Mouse (Mus musculus) olfactory bulb, adult 2 months (tissue): ENCODE results near the gene Ifnl2. TPM values are rescaled to one million over a fixed set of nuclear protein-coding genes. Genes with fewer than 3 reads are reported as not detected.
A peak's percentile ranks its signal among the peaks of the same experiment; 100 is the strongest.
"Not testable (repeated sequence)": the region's sequence is repeated elsewhere in the genome, so short reads cannot be mapped to it uniquely, and the experiment has no call there.

Experiments used
- H3K27ac ChIP-seq: fragments of 200-500 bp; 2 replicates; pipeline ENCODE4 v1.5.1; 2012; ENCODE audit warnings: low read depth, low read length; ENCODE audit not compliant: insufficient read depth
- H3K4me1 ChIP-seq: fragments of 200-500 bp; 2 replicates; pipeline ENCODE4 v1.6.1; 2012; ENCODE audit warnings: low read length; ENCODE audit not compliant: control insufficient read depth, insufficient read depth
- H3K4me3 ChIP-seq: fragments of 200-500 bp; 2 replicates; pipeline ENCODE4 v1.5.1; 2012; ENCODE audit warnings: mild to moderate bottlenecking, low read depth, low read length, moderate library complexity; ENCODE audit not compliant: insufficient read depth
- CTCF ChIP-seq: fragments of 200-500 bp; IDR thresholded peaks from 2 replicates; pipeline ENCODE4 v1.5.1; 2012; ENCODE audit warnings: low read depth, mild to moderate bottlenecking, low read length, moderate library complexity; ENCODE audit not compliant: insufficient read depth
- POLR2A ChIP-seq: fragments of 200-500 bp; IDR thresholded peaks from 2 replicates; pipeline ENCODE4 v1.6.1; 2012; ENCODE audit warnings: mild to moderate bottlenecking, low read depth, low read length, moderate library complexity; ENCODE audit not compliant: insufficient read depth
- WGBS: fragments of 180-500 bp; shearing (Covaris S2); methylation state at CpG from one replicate; pipeline ENCODE4 v1.1.7; 2018; 5-methylcytosine and 5-hydroxymethylcytosine counted together
- polyA plus RNA-seq: library from polyadenylated mRNA; stranded (reverse); fragments of >200 nt; gene quantifications from 2 replicates; pipeline ENCODE4 v1.2.4, GENCODE M21; 2012; ENCODE audit warnings: low replicate concordance; ENCODE audit not compliant: missing spikeins, insufficient read depth, insufficient read length

The Ifnl2 gene
- not detected in 2 replicates for polyA plus RNA-seq

GRCm38 (mm10) chr7:28510405-28510974 lies at the start of gene Ifnl2:
Gene Ifnl2, minus strand, starts transcription at chr7:28510455.
- H3K4me1 ChIP-seq, H3K4me3 ChIP-seq: not testable (repeated sequence)
- 79% methylated on average over 8 of the region's 8 CpGs for WGBS

GRCm38 (mm10) chr7:28558486-28558885 lies 48.2 kb upstream of the Ifnl2 start:
- WGBS: 59% methylated on average over 4 of the region's 4 CpGs
- H3K4me3 ChIP-seq: no peak overlapping the region
- H3K4me1 ChIP-seq: no peaks in the 10 kb centered on the region
- no peak overlapping the region for H3K27ac ChIP-seq
- no peak for TF ChIP-seq CTCF
- no peak for TF ChIP-seq POLR2A

More at GRCm38 (mm10) chr7:28510405-28510974, at the start of gene Ifnl2:
- H3K27ac ChIP-seq: not testable (repeated sequence)

DNA sequence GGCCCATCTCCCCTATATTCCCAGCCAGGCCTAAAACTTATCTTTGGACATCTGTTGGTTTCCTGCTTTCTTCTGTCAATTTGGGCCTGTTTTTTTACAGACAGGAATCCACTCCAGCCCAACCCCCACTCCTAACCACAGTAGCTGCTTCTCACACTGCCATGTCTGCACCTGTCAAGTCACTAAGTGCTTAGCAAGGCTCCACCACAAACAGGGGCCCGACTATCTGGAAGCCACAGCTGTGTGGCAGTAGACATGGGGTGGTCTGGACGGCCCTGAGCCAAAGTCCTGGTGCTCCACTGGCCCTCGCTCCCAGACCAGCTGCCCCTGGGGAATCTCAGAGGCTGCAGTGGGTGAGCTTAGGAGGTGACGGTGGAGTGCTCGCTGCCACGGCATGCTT lies 47.5 kb upstream of the Ifnl2 start:
- 83% methylated on average over 6 of the region's 6 CpGs for WGBS
- H3K4me1 ChIP-seq: no peaks in the 10 kb centered on the region
- TF ChIP-seq CTCF (no peak), POLR2A (no peak)
- H3K27ac ChIP-seq: no peak overlapping the region
- no peak overlapping the region for H3K4me3 ChIP-seq

DNA sequence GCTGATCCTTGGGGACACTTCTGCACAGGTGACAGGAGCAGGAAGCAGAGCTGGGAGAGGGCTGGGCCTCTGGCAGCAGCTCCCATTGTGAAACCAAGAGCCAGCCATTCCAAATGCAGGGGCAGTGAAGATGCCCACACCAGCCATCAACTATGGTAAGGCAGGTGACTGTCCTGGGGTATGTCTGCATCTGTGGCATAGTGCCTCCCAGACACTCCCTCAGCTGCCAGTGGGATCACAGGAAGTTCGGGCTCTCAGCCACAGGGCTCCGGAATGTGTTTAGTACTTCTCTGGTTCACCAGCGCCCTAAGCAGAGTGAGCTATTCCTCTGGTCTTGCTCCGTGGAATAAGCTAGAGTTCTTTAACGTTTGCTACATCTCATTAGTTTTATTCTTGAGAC lies 46.8 kb upstream of the Ifnl2 start:
- Histone ChIP-seq H3K4me1 (no peaks in the 10 kb centered on the region), H3K27ac (no peak overlapping the region), H3K4me3 (no peak overlapping the region)
- TF ChIP-seq CTCF: no peak
- no peak for TF ChIP-seq POLR2A
- 79% methylated on average over 5 of the region's 5 CpGs for WGBS

GRCm38 (mm10) chr7:28555939-28556535 lies 45.8 kb upstream of the Ifnl2 start:
- TF ChIP-seq POLR2A (no peak), CTCF (no peak)
- 35% methylated on average over 5 of the region's 5 CpGs for WGBS
- H3K27ac ChIP-seq: no peak overlapping the region
- no peaks in the 10 kb centered on the region for H3K4me1 ChIP-seq
- H3K4me3 ChIP-seq: no peak overlapping the region

DNA sequence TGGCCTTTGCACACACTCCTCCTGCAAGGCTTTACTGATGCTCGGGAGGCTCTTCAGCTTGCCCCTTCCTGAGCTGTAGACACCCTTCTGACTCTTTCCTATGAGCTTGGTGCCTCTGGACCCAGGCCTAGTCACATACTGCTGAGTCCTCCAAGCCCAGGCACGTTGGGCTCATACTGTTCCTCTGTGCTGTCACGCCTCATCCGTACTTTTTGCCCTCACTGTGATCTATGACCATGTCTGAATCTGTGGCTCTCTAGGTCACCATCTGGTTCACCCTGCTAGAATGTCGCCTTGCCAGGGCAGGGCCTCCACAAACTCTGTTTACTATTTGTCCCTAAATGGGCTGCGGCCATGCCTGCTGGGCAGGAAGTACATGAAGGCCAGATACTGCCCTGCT lies 42.8 kb upstream of the Ifnl2 start:
- WGBS: 95% methylated on average over 6 of the region's 6 CpGs
- no peak overlapping the region for H3K27ac ChIP-seq
- H3K4me3 ChIP-seq: no peak overlapping the region
- TF ChIP-seq POLR2A (no peak), CTCF (no peak)
- H3K4me1 ChIP-seq: no peaks in the 10 kb centered on the region

DNA sequence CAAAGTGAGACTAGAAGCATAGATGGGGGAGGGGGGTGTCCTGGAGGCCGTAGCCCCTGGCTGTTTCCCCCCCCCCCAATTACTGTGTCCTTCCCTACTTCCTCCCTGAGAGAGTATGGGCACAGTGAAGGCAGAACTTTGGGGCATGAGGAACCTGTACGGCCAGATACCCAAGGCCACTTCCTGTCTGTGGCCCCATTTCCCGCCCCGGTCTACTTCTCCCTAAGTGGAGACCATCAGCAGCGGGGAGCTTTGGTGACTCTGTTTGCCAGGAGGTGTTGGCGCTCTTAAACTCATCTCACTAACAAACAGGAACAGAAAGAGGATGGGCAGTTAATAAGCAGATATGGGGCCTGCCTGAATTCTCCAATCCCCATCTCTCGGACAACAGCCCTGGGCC lies 37.4 kb upstream of the Ifnl2 start:
- TF ChIP-seq POLR2A (no peak), CTCF (no peak)
- H3K27ac ChIP-seq: no peak overlapping the region
- peaks cover 14% of the 10 kb centered on the region for H3K4me1 ChIP-seq
- 75% methylated on average over 7 of the region's 7 CpGs for WGBS
- H3K4me3 ChIP-seq: no peak overlapping the region

- Histone ChIP-seq H3K4me3 (peak within 1 kb of the TSS; percentile 3), H3K4me1 (peaks cover 14% of the 10 kb centered on the region), H3K27ac (no peak within 1 kb of the TSS)
- 7% methylated on average over 5 of the region's 5 CpGs for WGBS
- TF ChIP-seq CTCF (no peak), POLR2A (no peak)
Observed at GRCm38 (mm10) chr7:28547154-28547553, 36.9 kb upstream of the Ifnl2 start, which contains the start of gene Nccrp1. Gene Nccrp1, minus strand, starts transcription at chr7:28547254.

DNA sequence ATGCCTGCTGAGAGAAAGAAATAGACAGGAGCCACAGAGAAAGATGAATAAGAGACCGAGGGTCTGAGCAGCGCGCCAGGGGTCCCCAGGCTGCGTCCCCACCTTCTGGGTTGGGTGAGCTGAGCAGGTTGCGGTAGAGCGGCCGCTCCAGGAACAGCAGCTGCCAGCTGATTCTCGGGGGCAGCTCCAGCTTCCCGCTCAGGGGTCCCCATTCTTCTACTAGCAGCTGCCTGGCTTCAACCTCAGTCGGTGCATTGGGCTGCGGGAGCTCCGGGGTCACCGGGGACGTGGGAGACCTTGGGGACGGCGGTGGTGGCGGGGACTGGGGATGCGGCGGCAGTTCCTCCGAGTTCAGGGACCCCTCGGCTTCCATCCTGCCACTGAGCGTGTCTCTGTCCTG lies 36.4 kb upstream of the Ifnl2 start:
- peak overlapping the region; percentile 3 for H3K4me3 ChIP-seq
- WGBS: 3% methylated on average over 22 of the region's 22 CpGs
- H3K27ac ChIP-seq: no peak overlapping the region
- TF ChIP-seq POLR2A: no peak
- TF ChIP-seq CTCF: no peak
- peaks cover 14% of the 10 kb centered on the region for H3K4me1 ChIP-seq
